Mouse (Mus musculus) olfactory bulb, adult 2 months (tissue): ENCODE results near the gene Gm17334.

Experiments
- CTCF ChIP-seq: fragments of 200-500 bp; IDR thresholded peaks from 2 replicates; pipeline ENCODE4 v1.5.1; 2012; ENCODE audit warnings: low read depth, mild to moderate bottlenecking, low read length, moderate library complexity; ENCODE audit not compliant: insufficient read depth
- POLR2A ChIP-seq: fragments of 200-500 bp; IDR thresholded peaks from 2 replicates; pipeline ENCODE4 v1.6.1; 2012; ENCODE audit warnings: mild to moderate bottlenecking, low read depth, low read length, moderate library complexity; ENCODE audit not compliant: insufficient read depth

GRCm38 (mm10) chr11:53809354-53809753 is 36.4 kb upstream of the Gm17334 start:
- TF ChIP-seq POLR2A (no peak), CTCF (no peak)
